Mouse (Mus musculus) liver, postnatal 0 days (tissue): ENCODE data around the gene Pde6d. TPM values are rescaled to one million over a fixed set of nuclear protein-coding genes. Genes with fewer than 3 reads are reported as not detected.

Source experiments
- ATAC-seq: fragments of 200-750 bp; cut with Nextera tagmentation; 2 replicates; pipeline ENCODE4 v1.8.0; 2017; ENCODE audit warnings: mild to moderate bottlenecking, moderate library complexity
- DNase-seq: peaks from one replicate; pipeline ENCODE4 v3.0.0-alpha.2; 2016
- H3K27ac ChIP-seq: fragments of 300-500 bp; sonication (generic); 2 replicates; pipeline ENCODE4 v1.5.1; 2014; ENCODE audit warnings: antibody characterized with exemption, moderate library complexity, mild to moderate bottlenecking, low read depth
- H3K27me3 ChIP-seq: fragments of 300-500 bp; sonication (generic); 2 replicates; pipeline ENCODE4 v1.6.1; 2014; ENCODE audit warnings: low read length, control low read depth, mixed read lengths; ENCODE audit not compliant: insufficient read depth
- H3K36me3 ChIP-seq: fragments of 300-500 bp; sonication (generic); replicated peaks from 2 replicates; pipeline ENCODE4 v1.6.1; 2014; ENCODE audit warnings: mild to moderate bottlenecking, control low read depth, low read length, moderate library complexity, mixed read lengths; ENCODE audit not compliant: insufficient read depth
- H3K4me1 ChIP-seq: fragments of 300-500 bp; sonication (generic); 2 replicates; pipeline ENCODE4 v1.6.1; 2014; ENCODE audit warnings: antibody characterized with exemption, mild to moderate bottlenecking, control low read depth; ENCODE audit not compliant: insufficient read depth
- H3K4me2 ChIP-seq: fragments of 300-500 bp; sonication (generic); 2 replicates; pipeline ENCODE4 v1.6.1; 2014; ENCODE audit warnings: low read depth, mild to moderate bottlenecking, low read length, moderate library complexity, mixed read lengths
- H3K4me3 ChIP-seq: fragments of 300-500 bp; sonication (generic); 2 replicates; pipeline ENCODE4 v1.5.1; 2014; ENCODE audit warnings: low read depth, low read length
- H3K9ac ChIP-seq: fragments of 300-500 bp; sonication (generic); replicated peaks from 2 replicates; pipeline ENCODE4 v1.6.1; 2014; ENCODE audit warnings: mild to moderate bottlenecking, moderate library complexity
- H3K9me3 ChIP-seq: fragments of 300-500 bp; sonication (generic); 2 replicates; pipeline ENCODE4 v1.6.1; 2016; ENCODE audit warnings: mild to moderate bottlenecking, control low read depth, low read length, mixed read lengths
- CTCF ChIP-seq: sonication (generic); IDR thresholded peaks from 2 replicates; pipeline ENCODE4 v1.5.1; 2016; ENCODE audit warnings: antibody characterized with exemption, low read depth
- EP300 ChIP-seq: IDR thresholded peaks from 2 replicates; pipeline ENCODE4 v1.6.1; 2016; ENCODE audit warnings: antibody characterized with exemption, low read depth, mild to moderate bottlenecking
- WGBS: fragments of 180-500 bp; shearing (Covaris S2); extraction: QIAGEN DNeasy Blood & Tissue Kit; methylation state at CpG from one replicate; pipeline ENCODE4 v1.1.7; 2014; ENCODE audit not compliant: insufficient replicate concordance; 5-methylcytosine and 5-hydroxymethylcytosine counted together
- polyA plus RNA-seq: library from polyadenylated mRNA; unstranded; fragments of >200 nt; fragmentation: Nextera tagmentation; extraction: Ambion mirVana; gene quantifications from 2 replicates; pipeline ENCODE4 v1.2.1, GENCODE M21; 2015

Gene Pde6d
- polyA plus RNA-seq, 1 experiment from 2014 or later: 25.2 TPM

DNA sequence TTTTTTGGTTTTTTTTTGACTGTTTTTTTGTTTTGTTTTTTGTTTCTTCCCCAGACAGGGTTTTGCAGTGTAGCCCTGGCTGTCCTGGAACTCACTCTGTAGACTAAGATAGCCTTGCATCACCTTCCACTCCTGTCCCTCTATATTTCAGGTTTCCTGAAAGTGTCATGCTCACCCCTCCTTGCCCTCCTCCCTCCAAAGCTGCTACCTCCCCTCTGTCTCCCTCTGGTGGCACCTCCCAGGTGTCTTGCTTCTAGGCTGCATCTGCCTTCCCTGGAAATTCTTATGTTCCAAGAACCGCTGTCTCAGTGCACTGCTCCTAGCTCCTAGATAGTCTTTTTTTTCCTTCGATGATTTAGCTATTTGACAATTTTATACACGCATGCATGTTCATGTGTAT, 44.0 kb downstream of the Pde6d start:
- no peak overlapping the region for H3K4me3 ChIP-seq
- DNase-seq (peak; percentile 33), ATAC-seq (no peak)
- no peak overlapping the region for H3K27ac ChIP-seq
- no peak overlapping the region for H3K9ac ChIP-seq
- peaks cover 15% of the 10 kb centered on the region for H3K36me3 ChIP-seq
- H3K9me3 ChIP-seq: no peaks in the 10 kb centered on the region
- no peaks in the 10 kb centered on the region for H3K4me1 ChIP-seq
- TF ChIP-seq CTCF: peak; percentile 61
- TF ChIP-seq EP300: no peak
- no peaks in the 10 kb centered on the region for H3K27me3 ChIP-seq
- 64% methylated on average over 3 of the region's 3 CpGs for WGBS
- H3K4me2 ChIP-seq: no peak overlapping the region

DNA sequence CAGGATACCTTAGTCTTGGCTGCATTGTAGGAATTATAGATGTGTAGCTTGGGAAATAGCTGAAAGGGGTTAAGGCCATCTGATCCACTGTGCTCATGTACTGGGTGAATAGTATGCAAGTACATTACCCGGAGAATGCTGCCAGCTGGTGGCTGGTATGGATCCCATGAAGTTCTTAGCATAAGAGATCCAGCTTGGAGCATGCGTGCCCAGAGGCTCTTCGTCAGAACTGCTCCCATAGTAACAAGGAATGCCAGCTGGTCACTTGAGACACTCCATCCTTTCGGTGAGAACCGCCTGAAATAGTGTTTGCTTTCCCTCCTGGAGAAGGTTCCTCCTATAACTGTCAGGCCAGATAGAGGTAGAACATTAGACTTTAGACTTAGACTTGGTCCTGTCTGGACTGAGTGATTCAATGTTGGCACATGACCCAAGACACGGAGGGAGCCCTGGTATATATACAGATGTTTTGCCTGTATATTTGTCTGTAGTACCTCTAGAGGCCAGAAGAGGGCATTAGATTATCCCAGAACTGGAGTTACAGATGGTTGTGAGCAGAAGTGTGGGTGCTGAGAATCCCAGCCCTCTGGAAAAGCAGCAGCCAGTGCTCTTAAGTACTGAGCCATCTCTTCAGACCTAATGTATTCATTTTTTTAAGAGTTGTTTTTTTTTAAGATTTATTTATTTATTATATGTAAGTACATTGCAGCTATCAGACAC, 48.9 kb downstream of the Pde6d start:
- Histone ChIP-seq H3K4me3 (no peak overlapping the region), H3K27me3 (no peaks in the 10 kb centered on the region), H3K9me3 (no peaks in the 10 kb centered on the region), H3K4me1 (peaks cover 17% of the 10 kb centered on the region), H3K4me2 (no peak overlapping the region), H3K36me3 (peaks cover 15% of the 10 kb centered on the region), H3K27ac (no peak overlapping the region), H3K9ac (no peak overlapping the region)
- no peak for TF ChIP-seq EP300
- peak; percentile 53 for TF ChIP-seq CTCF
- no peak for ATAC-seq
- DNase-seq: no peak
- WGBS: 92% methylated on average over 6 of the region's 6 CpGs

DNA sequence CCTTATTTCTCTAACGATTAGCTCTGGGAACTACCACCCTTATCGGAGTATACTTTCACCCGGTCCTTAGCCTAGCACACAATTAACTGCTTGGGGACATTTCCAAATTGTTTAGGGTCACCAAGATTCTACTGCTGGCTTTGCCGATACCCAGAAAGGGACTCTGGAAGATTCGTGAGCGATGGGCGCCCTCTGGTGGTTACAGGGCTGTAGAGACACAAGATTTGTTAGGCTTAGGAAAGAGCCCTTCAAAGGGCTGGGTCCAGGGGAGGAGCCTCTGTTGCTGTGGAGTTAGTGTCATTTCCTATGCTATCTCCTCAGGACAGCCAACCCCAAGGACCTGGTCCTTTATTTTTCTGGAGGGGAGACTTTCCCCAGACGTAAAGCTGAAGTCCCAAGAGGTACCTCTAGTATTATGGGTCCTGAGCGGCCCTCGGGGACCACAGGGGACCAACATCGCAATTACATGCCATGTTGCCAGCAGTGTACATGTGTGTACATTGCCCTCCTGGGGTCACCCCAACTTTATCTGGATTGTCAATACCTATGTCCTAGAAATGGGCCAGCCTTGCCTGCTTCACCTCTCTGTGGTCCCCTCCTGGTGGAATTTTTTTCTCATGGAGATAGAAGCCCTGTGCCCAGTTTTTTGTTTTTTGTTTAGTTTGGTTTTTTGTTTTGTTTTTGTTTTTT, 49.9 kb downstream of the Pde6d start:
- H3K27me3 ChIP-seq: no peaks in the 10 kb centered on the region
- H3K4me2 ChIP-seq: peak overlapping the region; percentile 47

DNA sequence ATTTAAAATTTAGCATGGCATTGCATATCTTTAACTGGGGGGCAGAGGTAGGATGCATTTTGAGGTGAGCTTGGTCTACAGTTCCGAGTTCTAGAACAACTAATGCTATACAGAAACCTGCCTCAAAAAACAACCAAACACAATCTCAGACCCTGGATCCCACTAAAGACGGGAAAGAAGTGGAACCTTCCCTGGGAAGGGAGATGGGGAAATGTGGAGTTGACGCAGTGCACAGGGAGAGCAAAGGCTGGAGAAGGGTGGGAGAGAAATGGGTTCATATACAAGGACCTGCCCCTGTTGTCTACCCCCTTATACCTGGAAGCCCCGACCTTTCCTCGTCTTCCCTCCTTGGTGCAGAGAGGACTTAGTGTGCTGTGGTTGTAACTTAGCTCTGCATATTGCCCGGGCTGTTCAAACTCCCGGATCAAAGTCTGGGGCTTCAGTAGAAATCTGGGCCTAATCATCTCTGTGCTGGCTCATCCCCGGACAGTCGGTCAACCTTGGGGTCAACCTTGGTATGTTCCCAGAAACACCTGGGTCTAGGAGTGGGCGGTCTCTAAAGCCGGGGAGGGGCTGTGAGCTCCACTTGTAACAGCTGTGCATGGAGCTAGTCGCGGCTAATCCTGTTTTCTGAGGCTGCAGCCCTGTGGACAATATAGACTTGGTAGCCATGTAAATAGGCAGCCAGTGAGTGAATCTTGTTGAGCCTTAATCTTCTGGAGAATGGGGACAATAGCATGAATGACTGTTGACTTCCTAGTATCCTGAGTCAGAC, 50.7 kb downstream of the Pde6d start:
- H3K9me3 ChIP-seq: no peaks in the 10 kb centered on the region
- peak overlapping the region; percentile 47 for H3K4me2 ChIP-seq
- peaks cover 17% of the 10 kb centered on the region for H3K4me1 ChIP-seq
- peaks cover 15% of the 10 kb centered on the region for H3K36me3 ChIP-seq
- 0 out of 2 replicates have a peak overlapping the region, but pooled peaks have one; percentile 11 for H3K9ac ChIP-seq
- 17% methylated on average over 13 of the region's 13 CpGs for WGBS
- H3K27ac ChIP-seq: peak overlapping the region; percentile 52; the same call in 1 of the 2 replicates
- no peak for TF ChIP-seq CTCF
- no peak for TF ChIP-seq EP300
- H3K27me3 ChIP-seq: no peaks in the 10 kb centered on the region
- no peak overlapping the region for H3K4me3 ChIP-seq
- DNase-seq: peak; percentile 42
- ATAC-seq: peak; percentile 0; the same call in 1 of the 2 replicates

More for the DNA sequence above, 49.9 kb downstream of the Pde6d start:
- Histone ChIP-seq H3K9ac (0 out of 2 replicates have a peak overlapping the region, but pooled peaks have one; percentile 11), H3K27ac (no peak overlapping the region), H3K4me1 (peaks cover 17% of the 10 kb centered on the region), H3K4me3 (no peak overlapping the region), H3K9me3 (no peaks in the 10 kb centered on the region), H3K36me3 (peaks cover 15% of the 10 kb centered on the region)
- TF ChIP-seq CTCF (peak; percentile 97), EP300 (0 out of 2 replicates have a peak, but pooled peaks have one; percentile 32)
- ATAC-seq (peak; percentile 37), DNase-seq (peak; percentile 96)
- WGBS: 22% methylated on average over 11 of the region's 11 CpGs

DNA sequence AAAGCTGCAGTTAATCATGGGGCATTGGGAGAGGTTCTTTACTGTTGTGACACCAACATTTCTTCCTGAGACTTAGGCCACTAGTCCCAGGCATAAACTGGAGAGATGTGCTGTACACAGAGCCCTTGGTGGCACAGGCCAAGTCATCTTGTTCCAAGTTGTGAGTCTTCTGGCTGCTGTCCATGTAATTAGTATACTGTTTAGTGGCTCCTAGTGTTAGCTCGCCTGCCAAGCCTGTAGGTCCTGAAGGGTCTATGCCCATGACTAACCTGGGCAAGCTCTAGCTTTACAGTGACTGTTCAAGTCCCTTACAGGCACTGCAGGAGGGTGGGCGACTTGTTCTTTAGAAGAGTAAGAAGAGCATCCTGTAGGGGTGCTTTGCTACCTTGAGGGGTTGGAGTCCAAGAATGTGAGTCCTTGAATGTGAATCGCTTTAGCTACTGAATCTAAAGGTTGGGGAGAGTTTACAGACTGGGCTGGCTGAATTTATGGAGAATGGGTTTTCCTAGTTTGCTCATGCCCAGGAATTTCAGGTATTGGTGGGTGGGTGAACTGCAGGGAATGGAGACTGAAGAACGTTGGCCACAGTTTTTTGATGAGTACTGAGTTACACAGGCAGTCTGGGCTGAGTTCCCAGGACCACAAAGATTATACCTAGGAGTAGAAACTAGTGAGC, 51.4 kb downstream of the Pde6d start:
- peaks cover 15% of the 10 kb centered on the region for H3K36me3 ChIP-seq
- H3K9ac ChIP-seq: no peak overlapping the region
- no peaks in the 10 kb centered on the region for H3K27me3 ChIP-seq
- H3K4me1 ChIP-seq: peaks cover 17% of the 10 kb centered on the region
- no peak overlapping the region for H3K4me3 ChIP-seq
- DNase-seq (no peak), ATAC-seq (no peak)
- no peak for TF ChIP-seq CTCF
- no peak for TF ChIP-seq EP300
- WGBS: 45% methylated on average over 4 of the region's 4 CpGs
- no peak overlapping the region for H3K4me2 ChIP-seq
- peak overlapping the region; percentile 11; the same call in 1 of the 2 replicates for H3K27ac ChIP-seq
- H3K9me3 ChIP-seq: no peaks in the 10 kb centered on the region
